Mouse (Mus musculus) intestine, postnatal 0 days (tissue): ENCODE measurements around the gene Cpt2. TPM values are rescaled to one million over a fixed set of nuclear protein-coding genes. Genes with fewer than 3 reads are reported as not detected.

Source experiments
- ATAC-seq: fragments of 200-750 bp; cut with Nextera tagmentation; 2 replicates; pipeline ENCODE4 v1.8.0; 2017; ENCODE audit warnings: mild to moderate bottlenecking, moderate TSS enrichment, moderate library complexity
- H3K27ac ChIP-seq: fragments of 300-500 bp; sonication (generic); 2 replicates; pipeline ENCODE4 v1.5.1; 2014; ENCODE audit warnings: mild to moderate bottlenecking, low read depth, low read length, moderate library complexity
- H3K27me3 ChIP-seq: fragments of 300-500 bp; sonication (generic); replicated peaks from 2 replicates; pipeline ENCODE4 v1.6.1; 2014; ENCODE audit warnings: low read length, mixed read lengths; ENCODE audit not compliant: control insufficient read depth, insufficient read depth
- H3K36me3 ChIP-seq: fragments of 300-500 bp; sonication (generic); 2 replicates; pipeline ENCODE4 v1.6.1; 2014; ENCODE audit warnings: mild to moderate bottlenecking, moderate library complexity; ENCODE audit not compliant: control insufficient read depth, insufficient read depth
- H3K4me1 ChIP-seq: fragments of 300-500 bp; sonication (generic); replicated peaks from 2 replicates; pipeline ENCODE4 v1.6.1; 2014; ENCODE audit warnings: antibody characterized with exemption, low read length, mixed read lengths; ENCODE audit not compliant: control insufficient read depth, insufficient read depth
- H3K4me2 ChIP-seq: fragments of 300-500 bp; sonication (generic); replicated peaks from 2 replicates; pipeline ENCODE4 v1.6.1; 2014; ENCODE audit warnings: low read depth, mild to moderate bottlenecking, moderate library complexity
- H3K4me3 ChIP-seq: fragments of 300-500 bp; sonication (generic); 2 replicates; pipeline ENCODE4 v1.5.1; 2014; ENCODE audit warnings: low read depth, low read length
- H3K9ac ChIP-seq: fragments of 300-500 bp; sonication (generic); 2 replicates; pipeline ENCODE4 v1.6.1; 2014; ENCODE audit warnings: mild to moderate bottlenecking, low read depth, low read length
- H3K9me3 ChIP-seq: fragments of 300-500 bp; sonication (generic); 2 replicates; pipeline ENCODE4 v1.6.1; 2016; ENCODE audit warnings: mixed run types; ENCODE audit not compliant: control insufficient read depth
- CTCF ChIP-seq: sonication (generic); IDR thresholded peaks from 2 replicates; pipeline ENCODE4 v1.5.1; 2016; ENCODE audit warnings: low read depth, mild to moderate bottlenecking, control low read depth, antibody characterized with exemption, moderate library complexity
- WGBS: fragments of 180-500 bp; shearing (Covaris S2); extraction: QIAGEN DNeasy Blood & Tissue Kit; methylation state at CpG from one replicate; pipeline ENCODE4 v1.1.7; 2014; 5-methylcytosine and 5-hydroxymethylcytosine counted together
- polyA plus RNA-seq: library from polyadenylated mRNA; unstranded; fragments of >200 nt; fragmentation: Nextera tagmentation; extraction: Ambion mirVana; gene quantifications from 2 replicates; pipeline ENCODE4 v1.2.1, GENCODE M21; 2015

Gene Cpt2
- polyA plus RNA-seq, result 128 and 130 TPM in 2 replicates

- peak within 1 kb of the TSS; percentile 84 for H3K4me3 ChIP-seq
- no peaks in the 10 kb centered on the region for H3K9me3 ChIP-seq
- no peaks in the 10 kb centered on the region for H3K36me3 ChIP-seq
- no peaks in the 10 kb centered on the region for H3K27me3 ChIP-seq
- peak within 1 kb of the TSS; percentile 97 for H3K27ac ChIP-seq
- TF ChIP-seq CTCF, result peak; percentile 66
- ATAC-seq, result peak; percentile 89
- H3K4me1 ChIP-seq, result peaks cover 8% of the 10 kb centered on the region
- peak within 1 kb of the TSS; percentile 90 for H3K9ac ChIP-seq
- peak within 1 kb of the TSS; percentile 74 for H3K4me2 ChIP-seq
- under 1% methylated on average over 38 of the region's 38 CpGs for WGBS
These were observed at the start of gene Cpt2 for GRCm38 (mm10) chr4:107923145-107923802. TSS of gene Cpt2 (minus strand) at chr4:107923610.

- Histone ChIP-seq H3K4me1 (no peaks in the 10 kb centered on the region), H3K9me3 (no peaks in the 10 kb centered on the region), H3K36me3 (no peaks in the 10 kb centered on the region), H3K27ac (no peak overlapping the region), H3K9ac (no peak overlapping the region), H3K4me2 (no peak overlapping the region), H3K27me3 (no peaks in the 10 kb centered on the region), H3K4me3 (no peak overlapping the region)
- ATAC-seq, result no peak
- no peak for TF ChIP-seq CTCF
- WGBS, result 94% methylated on average over 1 of the region's 1 CpGs
These were observed 47.8 kb upstream of the Cpt2 start for GRCm38 (mm10) chr4:107971162-107971561.

GRCm38 (mm10) chr4:107969781-107970180 lies 46.4 kb upstream of the Cpt2 start:
- H3K9ac ChIP-seq, result no peak overlapping the region
- no peaks in the 10 kb centered on the region for H3K27me3 ChIP-seq

GRCm38 (mm10) chr4:107967966-107968682 lies 44.7 kb upstream of the Cpt2 start, which contains the start of gene Slc1a7:
TSS of gene Slc1a7 (plus strand) at chr4:107968332.
- 76% methylated on average over 16 of the region's 16 CpGs for WGBS
- no peak for TF ChIP-seq CTCF
- no peak within 1 kb of the TSS for H3K9ac ChIP-seq
- no peak within 1 kb of the TSS for H3K4me2 ChIP-seq
- H3K9me3 ChIP-seq, result no peaks in the 10 kb centered on the region
- no peak within 1 kb of the TSS for H3K27ac ChIP-seq
- no peaks in the 10 kb centered on the region for H3K4me1 ChIP-seq
- H3K36me3 ChIP-seq, result no peaks in the 10 kb centered on the region
- H3K27me3 ChIP-seq, result no peaks in the 10 kb centered on the region
- no peak for ATAC-seq
- H3K4me3 ChIP-seq, result no peak within 1 kb of the TSS

More at GRCm38 (mm10) chr4:107969781-107970180, 46.4 kb upstream of the Cpt2 start:
- H3K4me3 ChIP-seq, result no peak overlapping the region
- H3K27ac ChIP-seq, result no peak overlapping the region
- no peaks in the 10 kb centered on the region for H3K9me3 ChIP-seq
- no peak for ATAC-seq
- TF ChIP-seq CTCF, result no peak
- no peaks in the 10 kb centered on the region for H3K4me1 ChIP-seq
- no peaks in the 10 kb centered on the region for H3K36me3 ChIP-seq
- H3K4me2 ChIP-seq, result no peak overlapping the region

GRCm38 (mm10) chr4:107966416-107967109 lies 43.2 kb upstream of the Cpt2 start:
- Histone ChIP-seq H3K27me3 (no peaks in the 10 kb centered on the region), H3K9me3 (no peaks in the 10 kb centered on the region), H3K4me2 (no peak overlapping the region), H3K4me1 (no peaks in the 10 kb centered on the region), H3K27ac (no peak overlapping the region), H3K36me3 (no peaks in the 10 kb centered on the region), H3K9ac (no peak overlapping the region), H3K4me3 (no peak overlapping the region)
- no peak for ATAC-seq
- TF ChIP-seq CTCF, result no peak
- 48% methylated on average over 5 of the region's 5 CpGs for WGBS

GRCm38 (mm10) chr4:107962792-107963191 lies 39.4 kb upstream of the Cpt2 start:
- no peak overlapping the region for H3K4me2 ChIP-seq
- H3K9ac ChIP-seq, result no peak overlapping the region
- H3K4me3 ChIP-seq, result no peak overlapping the region
- no peaks in the 10 kb centered on the region for H3K36me3 ChIP-seq
- no peaks in the 10 kb centered on the region for H3K4me1 ChIP-seq
- H3K9me3 ChIP-seq, result no peaks in the 10 kb centered on the region
- H3K27ac ChIP-seq, result no peak overlapping the region
- WGBS, result 76% methylated on average over 2 of the region's 2 CpGs
- no peak for TF ChIP-seq CTCF
- H3K27me3 ChIP-seq, result no peaks in the 10 kb centered on the region
- ATAC-seq, result no peak
